Mouse (Mus musculus) liver, postnatal 0 days (tissue): Measurements from ENCODE around the gene Shtn1. TPM values are rescaled to one million over a fixed set of nuclear protein-coding genes. Genes with fewer than 3 reads are reported as not detected.

ENCODE experiments used
- ATAC-seq: fragments of 200-750 bp; cut with Nextera tagmentation; 2 replicates; pipeline ENCODE4 v1.8.0; 2017; ENCODE audit warnings: mild to moderate bottlenecking, moderate library complexity
- DNase-seq: peaks from one replicate; pipeline ENCODE4 v3.0.0-alpha.2; 2016
- H3K27ac ChIP-seq: fragments of 300-500 bp; sonication (generic); 2 replicates; pipeline ENCODE4 v1.5.1; 2014; ENCODE audit warnings: antibody characterized with exemption, moderate library complexity, mild to moderate bottlenecking, low read depth
- H3K27me3 ChIP-seq: fragments of 300-500 bp; sonication (generic); 2 replicates; pipeline ENCODE4 v1.6.1; 2014; ENCODE audit warnings: low read length, control low read depth, mixed read lengths; ENCODE audit not compliant: insufficient read depth
- H3K36me3 ChIP-seq: fragments of 300-500 bp; sonication (generic); replicated peaks from 2 replicates; pipeline ENCODE4 v1.6.1; 2014; ENCODE audit warnings: mild to moderate bottlenecking, control low read depth, low read length, moderate library complexity, mixed read lengths; ENCODE audit not compliant: insufficient read depth
- H3K4me1 ChIP-seq: fragments of 300-500 bp; sonication (generic); 2 replicates; pipeline ENCODE4 v1.6.1; 2014; ENCODE audit warnings: antibody characterized with exemption, mild to moderate bottlenecking, control low read depth; ENCODE audit not compliant: insufficient read depth
- H3K4me2 ChIP-seq: fragments of 300-500 bp; sonication (generic); 2 replicates; pipeline ENCODE4 v1.6.1; 2014; ENCODE audit warnings: low read depth, mild to moderate bottlenecking, low read length, moderate library complexity, mixed read lengths
- H3K4me3 ChIP-seq: fragments of 300-500 bp; sonication (generic); 2 replicates; pipeline ENCODE4 v1.5.1; 2014; ENCODE audit warnings: low read depth, low read length
- H3K9ac ChIP-seq: fragments of 300-500 bp; sonication (generic); replicated peaks from 2 replicates; pipeline ENCODE4 v1.6.1; 2014; ENCODE audit warnings: mild to moderate bottlenecking, moderate library complexity
- H3K9me3 ChIP-seq: fragments of 300-500 bp; sonication (generic); 2 replicates; pipeline ENCODE4 v1.6.1; 2016; ENCODE audit warnings: mild to moderate bottlenecking, control low read depth, low read length, mixed read lengths
- CTCF ChIP-seq: sonication (generic); IDR thresholded peaks from 2 replicates; pipeline ENCODE4 v1.5.1; 2016; ENCODE audit warnings: antibody characterized with exemption, low read depth
- EP300 ChIP-seq: IDR thresholded peaks from 2 replicates; pipeline ENCODE4 v1.6.1; 2016; ENCODE audit warnings: antibody characterized with exemption, low read depth, mild to moderate bottlenecking
- WGBS: fragments of 180-500 bp; shearing (Covaris S2); extraction: QIAGEN DNeasy Blood & Tissue Kit; methylation state at CpG from one replicate; pipeline ENCODE4 v1.1.7; 2014; ENCODE audit not compliant: insufficient replicate concordance; 5-methylcytosine and 5-hydroxymethylcytosine counted together
- polyA plus RNA-seq: library from polyadenylated mRNA; unstranded; fragments of >200 nt; fragmentation: Nextera tagmentation; extraction: Ambion mirVana; gene quantifications from 2 replicates; pipeline ENCODE4 v1.2.1, GENCODE M21; 2015

Gene Shtn1
- polyA plus RNA-seq, 1 experiment from 2014 or later: 2.9 TPM

DNA sequence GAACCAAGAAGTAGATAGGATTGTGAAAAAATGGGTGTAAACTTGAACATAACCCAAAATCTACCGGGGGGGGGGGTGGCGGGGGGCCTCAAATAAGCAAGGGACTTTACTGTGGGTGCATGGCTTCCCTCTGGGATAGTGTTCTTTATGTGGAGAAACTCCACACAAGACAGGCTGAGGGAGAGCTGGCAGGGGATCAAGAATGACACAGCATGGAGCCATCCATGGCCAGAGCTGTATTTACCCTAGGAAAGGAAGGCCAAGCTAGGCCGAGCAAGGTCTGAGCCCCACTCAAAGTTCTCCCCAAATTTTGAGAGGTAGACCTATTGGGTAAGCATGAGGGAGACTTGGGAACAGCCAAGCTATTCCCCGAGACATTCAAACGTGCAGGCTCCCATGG lies 28.4 kb downstream of the Shtn1 start:
- H3K36me3 ChIP-seq: no peaks in the 10 kb centered on the region
- WGBS: 72% methylated on average over 5 of the region's 5 CpGs
- no peak overlapping the region for H3K9ac ChIP-seq
- H3K9me3 ChIP-seq: no peaks in the 10 kb centered on the region
- no peak for ATAC-seq
- H3K4me1 ChIP-seq: no peaks in the 10 kb centered on the region
- H3K4me2 ChIP-seq: no peak overlapping the region
- no peak for DNase-seq
- no peak overlapping the region for H3K27ac ChIP-seq
- TF ChIP-seq EP300 (no peak), CTCF (no peak)
- H3K4me3 ChIP-seq: no peak overlapping the region
- no peaks in the 10 kb centered on the region for H3K27me3 ChIP-seq

DNA sequence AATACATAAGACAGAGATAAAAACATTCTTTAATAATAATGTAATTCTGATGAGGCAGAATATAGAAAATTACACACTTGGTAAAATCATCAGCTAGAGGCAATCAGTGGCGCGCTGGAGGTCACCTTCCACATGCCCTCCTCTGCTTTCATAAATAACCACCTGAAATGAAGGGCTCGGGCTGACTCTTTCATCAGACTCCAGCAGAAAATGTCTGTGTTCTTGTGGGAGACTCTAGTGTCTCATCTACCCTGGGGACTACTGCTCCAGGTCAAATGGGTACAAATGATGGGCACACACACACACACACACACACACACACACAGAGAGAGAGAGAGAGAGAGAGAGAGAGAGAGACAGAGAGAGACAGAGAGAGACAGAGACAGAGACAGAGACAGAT lies 34.8 kb downstream of the Shtn1 start:
- ATAC-seq: no peak

DNA sequence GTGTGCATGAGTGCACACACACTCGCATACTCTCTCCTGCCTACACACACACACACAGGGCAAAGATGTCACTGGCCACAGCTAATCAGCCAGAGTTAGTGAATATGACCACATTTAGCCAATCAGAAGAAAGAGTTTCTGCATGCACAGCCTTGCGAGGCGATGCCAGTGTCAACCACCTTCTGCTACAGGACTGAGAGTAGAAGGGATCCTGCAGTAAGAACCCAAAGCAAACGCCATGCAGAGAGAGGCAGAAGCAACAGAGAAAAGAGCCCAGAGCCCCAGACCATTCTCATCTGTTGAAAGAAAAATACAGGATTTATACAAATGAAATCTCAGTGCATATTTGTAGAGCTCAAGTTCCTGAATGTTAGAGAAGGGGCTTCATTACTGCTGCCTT lies 37.1 kb downstream of the Shtn1 start:
- no peak for TF ChIP-seq CTCF
- TF ChIP-seq EP300: no peak
- 73% methylated on average over 4 of the region's 4 CpGs for WGBS

More for the DNA sequence above, 34.8 kb downstream of the Shtn1 start:
- Histone ChIP-seq H3K9me3 (no peaks in the 10 kb centered on the region), H3K36me3 (no peaks in the 10 kb centered on the region), H3K27ac (no peak overlapping the region), H3K9ac (no peak overlapping the region), H3K4me2 (no peak overlapping the region), H3K4me1 (no peaks in the 10 kb centered on the region), H3K4me3 (no peak overlapping the region), H3K27me3 (no peaks in the 10 kb centered on the region)
- WGBS: 73% methylated on average over 3 of the region's 3 CpGs
- DNase-seq: no peak
- TF ChIP-seq EP300: no peak
- TF ChIP-seq CTCF: no peak

GRCm38 (mm10) chr19:59036811-59037210 lies 39.1 kb downstream of the Shtn1 start:
- TF ChIP-seq CTCF: no peak
- no peak for TF ChIP-seq EP300
- H3K4me3 ChIP-seq: no peak overlapping the region
- H3K9ac ChIP-seq: no peak overlapping the region
- no peak for ATAC-seq
- H3K36me3 ChIP-seq: no peaks in the 10 kb centered on the region
- H3K4me1 ChIP-seq: no peaks in the 10 kb centered on the region
- H3K27ac ChIP-seq: no peak overlapping the region
- no peaks in the 10 kb centered on the region for H3K27me3 ChIP-seq
- no peak for DNase-seq
- WGBS: 56% methylated on average over 3 of the region's 3 CpGs
- H3K4me2 ChIP-seq: no peak overlapping the region
- no peaks in the 10 kb centered on the region for H3K9me3 ChIP-seq

More for the DNA sequence above, 37.1 kb downstream of the Shtn1 start:
- ATAC-seq: no peak
- no peaks in the 10 kb centered on the region for H3K27me3 ChIP-seq
- no peak for DNase-seq
- no peak overlapping the region for H3K4me2 ChIP-seq
- H3K9ac ChIP-seq: no peak overlapping the region
- no peaks in the 10 kb centered on the region for H3K9me3 ChIP-seq
- H3K36me3 ChIP-seq: no peaks in the 10 kb centered on the region
- H3K4me1 ChIP-seq: no peaks in the 10 kb centered on the region
- H3K27ac ChIP-seq: no peak overlapping the region
- H3K4me3 ChIP-seq: no peak overlapping the region

- TF ChIP-seq EP300 (no peak), CTCF (no peak)
- no peak overlapping the region for H3K4me2 ChIP-seq
- no peak for DNase-seq
- no peak overlapping the region for H3K27ac ChIP-seq
- no peak overlapping the region for H3K4me3 ChIP-seq
- no peaks in the 10 kb centered on the region for H3K4me1 ChIP-seq
- H3K36me3 ChIP-seq: no peaks in the 10 kb centered on the region
- H3K9ac ChIP-seq: no peak overlapping the region
- H3K27me3 ChIP-seq: no peaks in the 10 kb centered on the region
- no peak for ATAC-seq
- H3K9me3 ChIP-seq: no peaks in the 10 kb centered on the region
- 78% methylated on average over 4 of the region's 4 CpGs for WGBS
Measured at GRCm38 (mm10) chr19:59033241-59033640, 42.7 kb downstream of the Shtn1 start.

DNA sequence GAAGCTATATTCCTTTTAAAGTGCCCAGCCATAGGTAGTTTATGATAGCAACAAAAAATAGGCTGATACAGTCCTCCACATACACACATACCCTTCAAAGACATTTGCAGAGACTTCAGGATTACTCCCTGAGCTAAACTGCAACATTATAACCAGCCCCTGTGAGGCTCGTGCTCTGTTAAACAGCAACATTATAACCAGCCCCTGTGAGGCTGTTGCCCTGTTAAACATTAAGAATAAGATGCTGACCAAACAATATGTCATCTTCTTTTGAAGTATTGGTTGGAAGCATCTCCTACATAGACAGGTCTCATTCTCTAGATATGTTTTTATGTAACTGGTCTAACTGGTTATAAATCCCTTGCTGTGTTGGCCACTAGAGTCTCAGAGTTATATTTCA lies 45.7 kb downstream of the Shtn1 start:
- ATAC-seq (no peak), DNase-seq (no peak)
- H3K27ac ChIP-seq: no peak overlapping the region
- no peak overlapping the region for H3K9ac ChIP-seq
- 57% methylated on average over 1 of the region's 1 CpGs for WGBS
- no peak overlapping the region for H3K4me2 ChIP-seq
- no peaks in the 10 kb centered on the region for H3K9me3 ChIP-seq
- no peaks in the 10 kb centered on the region for H3K4me1 ChIP-seq
- no peak for TF ChIP-seq EP300
- TF ChIP-seq CTCF: no peak
- H3K27me3 ChIP-seq: no peaks in the 10 kb centered on the region
- no peak overlapping the region for H3K4me3 ChIP-seq
- H3K36me3 ChIP-seq: no peaks in the 10 kb centered on the region

DNA sequence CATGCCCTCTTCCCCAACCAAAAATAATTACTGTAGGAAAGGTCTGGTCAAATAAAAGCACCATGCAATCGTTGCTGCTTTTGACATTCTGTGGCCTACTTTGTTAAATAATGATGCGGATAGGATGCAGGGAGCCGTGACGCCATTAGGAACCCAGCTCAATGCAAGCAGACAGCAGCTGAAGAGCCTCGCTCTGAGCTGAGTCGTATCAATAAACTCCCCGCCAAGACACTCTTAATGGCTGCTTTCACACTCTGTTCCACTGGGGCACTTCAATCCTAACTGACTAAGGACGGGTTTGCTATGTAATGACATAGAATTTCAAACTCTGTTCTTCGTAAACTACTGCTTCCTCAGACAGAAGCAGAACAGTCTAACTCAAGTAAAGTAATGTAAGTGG lies 46.9 kb downstream of the Shtn1 start:
- H3K4me1 ChIP-seq: no peaks in the 10 kb centered on the region
- DNase-seq: no peak
- H3K9me3 ChIP-seq: no peaks in the 10 kb centered on the region
- no peak overlapping the region for H3K4me2 ChIP-seq
- H3K27me3 ChIP-seq: no peaks in the 10 kb centered on the region
- no peak for ATAC-seq
- WGBS: 77% methylated on average over 9 of the region's 9 CpGs
- H3K4me3 ChIP-seq: no peak overlapping the region
- H3K36me3 ChIP-seq: no peaks in the 10 kb centered on the region
- no peak for TF ChIP-seq CTCF
- no peak for TF ChIP-seq EP300
- H3K27ac ChIP-seq: no peak overlapping the region
- no peak overlapping the region for H3K9ac ChIP-seq
